Mouse (Mus musculus) liver, adult 2 months (tissue): Measurements from ENCODE around the gene Shank1. TPM values are rescaled to one million over a fixed set of nuclear protein-coding genes. Genes with fewer than 3 reads are reported as not detected.

Source experiments
- DNase-seq: peaks from one replicate; pipeline ENCODE4 v3.0.0-alpha.2; 2011; ENCODE audit warnings: low read depth, low spot score; ENCODE audit errors: extremely low read depth
- H3K27ac ChIP-seq: fragments of 200-500 bp; replicated peaks from 2 replicates; pipeline ENCODE4 v1.5.1; 2012; ENCODE audit warnings: low read depth, mild to moderate bottlenecking, control low read depth, inconsistent platforms, low read length; ENCODE audit not compliant: insufficient read depth
- H3K27me3 ChIP-seq: fragments of 200-500 bp; 2 replicates; pipeline ENCODE4 v1.6.1; 2012; ENCODE audit warnings: mild to moderate bottlenecking, moderate library complexity, low read length, inconsistent platforms; ENCODE audit not compliant: control insufficient read depth, insufficient read depth
- H3K36me3 ChIP-seq: fragments of 200-500 bp; 2 replicates; pipeline ENCODE4 v1.6.1; 2012; ENCODE audit warnings: low read length, inconsistent platforms; ENCODE audit not compliant: control insufficient read depth, insufficient read depth
- H3K4me1 ChIP-seq: fragments of 200-500 bp; 2 replicates; pipeline ENCODE4 v1.6.1; 2011; ENCODE audit warnings: low read length; ENCODE audit not compliant: control insufficient read depth, insufficient read depth
- H3K4me3 ChIP-seq: fragments of 200-500 bp; 2 replicates; pipeline ENCODE4 v1.5.1; 2011; ENCODE audit warnings: low read depth, mild to moderate bottlenecking, control low read depth, low read length, moderate library complexity; ENCODE audit not compliant: insufficient read depth
- H3K79me2 ChIP-seq: fragments of 200-500 bp; 2 replicates; pipeline ENCODE4 v1.6.1; 2012; ENCODE audit warnings: inconsistent platforms, mild to moderate bottlenecking, low read length, moderate library complexity; ENCODE audit not compliant: control insufficient read depth, insufficient read depth
- H3K9ac ChIP-seq: fragments of 200-500 bp; 2 replicates; pipeline ENCODE4 v1.6.1; 2012; ENCODE audit warnings: low read depth, mild to moderate bottlenecking, control low read depth, inconsistent platforms, low read length
- CTCF ChIP-seq: fragments of 200-500 bp; IDR thresholded peaks from 2 replicates; pipeline ENCODE4 v1.5.1; 2011; ENCODE audit warnings: low read depth, low read length, control low read depth
- POLR2A ChIP-seq: fragments of 200-500 bp; IDR thresholded peaks from 2 replicates; pipeline ENCODE4 v1.6.1; 2011; ENCODE audit warnings: low read length, control low read depth; ENCODE audit not compliant: insufficient read depth; ENCODE audit errors: extremely low read depth
- WGBS: fragments of 180-500 bp; shearing (Covaris S2); methylation state at CpG from one replicate; pipeline ENCODE4 v1.1.7; 2018; 5-methylcytosine and 5-hydroxymethylcytosine counted together
- polyA plus RNA-seq: library from polyadenylated mRNA; depleted of rRNA; stranded (reverse); fragments of >200 nt; gene quantifications from 2 replicates; pipeline ENCODE4 v1.2.3, GENCODE M21; 2012
- total RNA-seq: library from RNA; depleted of rRNA; stranded (reverse); fragments of >200 nt; gene quantifications from 2 replicates; pipeline ENCODE4 v1.2.3, GENCODE M21; 2014

The Shank1 gene
- total and polyA plus RNA-seq, 2 experiments, result 0.04 TPM; not detected in 1

- H3K4me3 ChIP-seq, result peak overlapping the region; percentile 7; the same call in 1 of the 2 replicates
- no peak for DNase-seq
- no peaks in the 10 kb centered on the region for H3K79me2 ChIP-seq
- no peaks in the 10 kb centered on the region for H3K36me3 ChIP-seq
- H3K9ac ChIP-seq, result peak overlapping the region; percentile 7; the same call in 1 of the 2 replicates
- H3K27me3 ChIP-seq, result peaks cover 10% of the 10 kb centered on the region
- 20% methylated on average over 16 of the region's 16 CpGs for WGBS
- TF ChIP-seq CTCF (no peak), POLR2A (no peak)
- H3K27ac ChIP-seq, result no peak overlapping the region
- H3K4me1 ChIP-seq, result peaks cover 4% of the 10 kb centered on the region; the same call in 1 of the 2 replicates
Observed at GRCm38 (mm10) chr7:44305686-44306085, 4.4 kb upstream of the Shank1 start.

DNA sequence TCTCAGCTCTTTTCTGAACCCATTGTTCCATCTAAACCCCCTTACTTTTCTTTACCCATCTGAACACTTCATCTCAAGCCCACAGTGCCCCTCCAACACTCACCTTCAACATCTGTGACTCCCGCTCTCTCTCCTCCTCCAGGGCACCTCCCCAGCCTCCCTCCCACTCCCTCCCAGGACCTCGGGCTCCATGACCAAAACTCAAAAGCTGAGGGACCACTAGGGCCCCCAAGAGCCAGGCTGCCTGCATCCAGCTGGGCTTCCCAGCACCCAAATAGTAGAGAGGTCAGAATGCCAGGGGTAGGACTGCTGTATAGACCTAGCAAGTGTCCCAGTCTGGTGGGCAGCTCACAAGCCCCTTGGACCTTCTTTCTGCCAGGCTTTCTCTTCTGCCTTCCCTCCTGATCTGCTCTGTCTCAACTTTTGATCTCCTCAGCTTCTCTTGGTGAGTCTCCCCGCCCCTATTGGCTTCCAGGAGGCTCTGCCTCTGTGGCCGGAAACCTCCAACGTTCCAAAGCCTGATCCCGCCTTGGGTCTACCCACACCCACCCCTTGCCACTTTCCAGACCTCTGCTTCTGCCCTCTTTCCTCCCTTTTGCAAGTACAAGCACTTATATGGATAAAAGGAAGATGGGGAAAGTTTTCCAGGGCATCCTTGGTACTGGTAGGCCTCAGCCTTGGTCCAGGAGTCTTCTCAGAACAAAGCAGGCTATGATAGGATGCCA, 3.4 kb upstream of the Shank1 start, which contains the start of gene Clec11a:
TSS of gene Clec11a (minus strand) at position 387 of the 725 bp plus-strand sequence.
- peaks cover 6% of the 10 kb centered on the region; the same call in 1 of the 2 replicates for H3K4me1 ChIP-seq
- H3K36me3 ChIP-seq, result no peaks in the 10 kb centered on the region
- peak within 1 kb of the TSS; percentile 7; the same call in 1 of the 2 replicates for H3K9ac ChIP-seq
- no peaks in the 10 kb centered on the region for H3K79me2 ChIP-seq
- WGBS, result 82% methylated on average over 6 of the region's 6 CpGs
- DNase-seq, result no peak
- H3K27ac ChIP-seq, result no peak within 1 kb of the TSS
- peaks cover 18% of the 10 kb centered on the region for H3K27me3 ChIP-seq
- no peak for TF ChIP-seq CTCF
- no peak for TF ChIP-seq POLR2A
- peak within 1 kb of the TSS; percentile 7; the same call in 1 of the 2 replicates for H3K4me3 ChIP-seq

GRCm38 (mm10) chr7:44307261-44308020, 2.6 kb upstream of the Shank1 start:
- Histone ChIP-seq H3K27ac (no peak overlapping the region), H3K4me3 (no peak overlapping the region), H3K4me1 (peaks cover 6% of the 10 kb centered on the region; the same call in 1 of the 2 replicates), H3K36me3 (no peaks in the 10 kb centered on the region), H3K79me2 (no peaks in the 10 kb centered on the region), H3K27me3 (peaks cover 19% of the 10 kb centered on the region), H3K9ac (no peak overlapping the region)
- WGBS, result 71% methylated on average over 9 of the region's 9 CpGs
- TF ChIP-seq CTCF, result no peak
- no peak for TF ChIP-seq POLR2A
- DNase-seq, result no peak

DNA sequence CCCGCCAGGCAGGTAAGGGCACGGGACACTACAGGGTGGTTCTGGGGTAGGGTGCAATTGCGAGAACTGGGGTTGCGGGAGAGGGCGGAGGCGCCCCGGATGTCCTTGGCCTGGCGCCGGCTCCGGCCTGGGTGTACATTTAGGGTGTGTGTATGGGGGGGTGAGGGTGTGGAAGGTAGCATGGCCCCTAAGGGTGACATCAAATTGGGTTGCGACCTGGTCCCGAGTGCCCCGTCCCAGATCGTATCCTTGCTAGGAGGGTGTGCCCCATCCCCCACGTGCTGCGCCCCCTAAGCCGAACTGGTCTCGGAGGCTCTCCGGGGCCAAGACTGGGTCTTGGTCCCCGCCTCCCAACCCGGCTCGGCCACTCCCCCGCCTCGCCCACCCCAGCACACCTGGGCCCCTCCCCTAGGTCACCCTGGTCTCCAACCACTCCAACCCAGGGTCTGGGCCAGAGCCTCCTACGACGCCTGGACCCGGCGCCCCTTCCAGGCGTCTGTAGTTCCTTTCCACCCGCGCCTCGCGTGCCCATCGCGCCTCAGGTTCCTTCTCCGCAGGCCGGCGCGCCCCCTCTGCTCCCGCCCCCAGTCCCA, 328 bp downstream of the Shank1 start:
- Histone ChIP-seq H3K36me3 (no peaks in the 10 kb centered on the region), H3K9ac (peak overlapping the region; percentile 16; the same call in 1 of the 2 replicates), H3K27me3 (peaks cover 19% of the 10 kb centered on the region), H3K79me2 (no peaks in the 10 kb centered on the region), H3K27ac (no peak overlapping the region), H3K4me3 (peak overlapping the region; percentile 10; the same call in 1 of the 2 replicates), H3K4me1 (peaks cover 4% of the 10 kb centered on the region; the same call in 1 of the 2 replicates)
- WGBS, result 4% methylated on average over 38 of the region's 40 CpGs
- TF ChIP-seq CTCF, result no peak
- no peak for TF ChIP-seq POLR2A
- no peak for DNase-seq

GRCm38 (mm10) chr7:44310878-44311712, 1.0 kb downstream of the Shank1 start:
- WGBS, result 4% methylated on average over 38 of the region's 38 CpGs
- Histone ChIP-seq H3K4me1 (0 out of 2 replicates have a peak, but pooled peaks cover 2% of the 10 kb centered on the region), H3K4me3 (peak overlapping the region; percentile 10; the same call in 1 of the 2 replicates), H3K27me3 (peaks cover 19% of the 10 kb centered on the region), H3K79me2 (no peaks in the 10 kb centered on the region), H3K9ac (no peak overlapping the region; the same call in 1 of the 2 replicates), H3K36me3 (no peaks in the 10 kb centered on the region), H3K27ac (no peak overlapping the region)
- TF ChIP-seq POLR2A (no peak), CTCF (no peak)
- DNase-seq, result no peak
